Mouse (Mus musculus): Measurements from ENCODE around the gene Tex9.

Tex9 gene

GRCm38 (mm10) chr9:72492194-72492565, at the start of gene Tex9:
TSS of gene Tex9 (minus strand) at chr9:72492212.
- DNase-seq (ENCODE audit: low read depth) = no peak

DNA sequence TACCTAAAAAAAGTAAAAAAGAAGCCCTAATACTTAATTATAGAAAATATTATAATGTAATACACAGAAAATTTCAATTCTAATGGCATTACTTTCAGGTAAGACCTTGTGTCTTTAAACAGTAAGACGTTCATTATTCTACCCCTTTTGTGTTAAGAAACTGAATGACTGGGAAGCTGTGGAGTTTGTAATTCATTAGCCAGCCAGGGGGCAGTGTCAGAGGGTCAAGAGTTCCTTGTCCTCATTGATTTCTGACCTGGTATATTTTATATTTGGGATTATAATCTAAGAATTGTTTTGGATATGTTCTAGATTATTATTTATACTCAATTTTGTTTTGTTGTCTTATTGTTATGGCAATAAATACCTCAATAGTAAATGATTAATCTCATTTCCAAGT, 45.1 kb upstream of the Tex9 start:
- DNase-seq (ENCODE audit: low read depth) = no peak

- no peak for DNase-seq (ENCODE audit: low read depth)
These were observed 43.4 kb upstream of the Tex9 start for GRCm38 (mm10) chr9:72535394-72535793.

DNA sequence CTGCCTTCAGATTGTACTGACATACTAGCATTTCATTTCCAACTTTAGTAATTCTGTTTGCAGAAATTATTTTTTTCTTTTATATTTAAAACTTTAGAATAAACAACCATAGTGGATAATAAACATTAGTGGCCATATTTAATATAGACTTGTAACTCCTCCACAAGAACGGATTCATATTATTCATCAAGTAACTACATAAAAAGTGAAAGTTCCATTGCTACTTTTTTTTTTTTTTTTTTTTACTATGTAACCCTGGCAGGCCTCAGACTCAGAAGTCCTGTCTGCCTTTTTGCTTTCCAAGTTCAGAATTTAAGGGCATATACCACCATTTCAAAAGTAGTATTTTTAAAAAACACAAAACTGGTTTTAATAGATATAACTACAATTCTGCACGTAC, 43.0 kb upstream of the Tex9 start:
- no peak for DNase-seq (ENCODE audit: low read depth)

- DNase-seq (ENCODE audit: low read depth) = no peak
These were observed 41.0 kb upstream of the Tex9 start for GRCm38 (mm10) chr9:72533089-72533415.

DNA sequence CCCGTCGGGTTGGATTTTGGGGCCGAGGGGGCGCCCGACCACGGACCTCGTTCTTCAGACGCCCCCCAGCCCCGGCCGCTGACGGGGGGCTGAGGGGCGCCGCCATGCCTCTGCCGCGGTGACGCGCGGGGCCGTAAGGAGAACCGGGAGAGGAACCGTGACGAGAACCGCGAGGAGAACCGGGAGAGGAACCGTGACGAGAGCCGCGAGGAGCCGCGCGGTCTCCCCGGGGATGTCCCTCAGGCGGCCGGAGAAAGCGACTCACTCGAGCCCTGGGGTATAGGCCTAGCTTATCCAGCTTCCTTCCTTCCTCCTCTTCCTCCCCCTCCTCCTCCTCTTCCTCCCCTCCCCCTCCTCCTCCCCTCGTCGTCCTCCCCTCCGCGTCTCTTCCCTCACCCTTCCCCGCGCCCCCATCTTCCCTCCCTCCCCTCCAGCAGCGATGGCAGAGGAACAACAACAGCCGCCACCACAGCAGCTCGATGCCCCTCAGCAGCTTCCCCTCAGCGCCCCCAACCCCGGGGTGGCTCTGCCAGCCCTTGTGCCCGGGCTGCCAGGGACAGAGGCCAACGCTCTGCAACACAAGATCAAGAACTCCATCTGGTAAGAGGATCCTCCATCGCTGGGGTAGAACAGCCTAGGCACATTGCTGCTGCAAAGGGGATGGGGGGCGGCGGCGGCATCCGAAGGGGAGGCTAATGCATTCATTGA, 40.5 kb upstream of the Tex9 start:
- no peak for DNase-seq (ENCODE audit: low read depth)

DNA sequence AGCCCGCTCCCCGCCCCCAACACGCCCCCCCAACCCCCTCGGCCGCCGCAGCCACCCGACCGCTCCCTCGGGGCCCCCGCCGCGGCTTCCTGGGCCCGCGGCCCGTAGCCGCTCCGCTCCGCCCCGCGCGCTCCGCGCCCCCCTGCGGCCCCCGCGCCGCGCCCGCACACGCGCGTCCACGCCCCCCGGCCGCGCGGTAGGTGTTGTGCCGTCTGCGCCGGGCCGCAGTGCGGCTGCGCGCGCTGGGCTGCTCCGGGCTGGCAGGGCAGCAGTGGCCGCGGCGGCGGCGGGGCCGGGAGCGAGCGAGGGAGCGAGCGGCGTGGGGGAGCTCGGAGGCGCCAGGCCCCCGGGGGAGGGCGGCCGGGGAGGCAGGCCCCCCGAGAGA, 40.0 kb upstream of the Tex9 start, which contains the start of gene Rfx7:
Gene Rfx7, plus strand, starts transcription at position 245 of the 385 bp plus-strand sequence.
- DNase-seq (ENCODE audit: low read depth) = no peak

GRCm38 (mm10) chr9:72531291-72531995, 39.4 kb upstream of the Tex9 start:
- peak; percentile 82 for DNase-seq (ENCODE audit: low read depth)

- no peak for DNase-seq (ENCODE audit: low read depth)
These were observed 38.8 kb upstream of the Tex9 start for GRCm38 (mm10) chr9:72530824-72531223.

- DNase-seq (ENCODE audit: low read depth) = peak; percentile 69
These were observed 38.2 kb upstream of the Tex9 start for GRCm38 (mm10) chr9:72530237-72530636.

DNA sequence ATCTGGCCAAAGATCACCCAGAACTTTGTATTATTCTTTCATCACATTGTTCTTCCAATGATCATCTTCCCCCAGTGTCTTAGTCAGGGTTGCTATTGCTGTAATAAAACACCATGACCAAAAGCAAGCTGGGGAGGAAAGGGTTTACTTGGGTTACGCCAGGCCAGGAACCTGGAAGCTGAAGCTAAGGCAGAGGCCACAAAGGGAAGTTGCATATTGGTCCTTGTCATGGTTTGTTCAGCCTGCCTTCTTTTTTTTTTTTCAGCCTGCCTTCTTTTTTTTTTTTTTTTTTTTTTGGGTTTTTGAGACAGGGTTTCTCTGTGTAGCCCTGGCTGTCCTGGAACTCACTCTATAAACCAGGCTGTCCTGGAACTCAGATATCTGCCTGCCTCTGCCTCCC, 34.1 kb upstream of the Tex9 start:
- no peak for DNase-seq (ENCODE audit: low read depth)

DNA sequence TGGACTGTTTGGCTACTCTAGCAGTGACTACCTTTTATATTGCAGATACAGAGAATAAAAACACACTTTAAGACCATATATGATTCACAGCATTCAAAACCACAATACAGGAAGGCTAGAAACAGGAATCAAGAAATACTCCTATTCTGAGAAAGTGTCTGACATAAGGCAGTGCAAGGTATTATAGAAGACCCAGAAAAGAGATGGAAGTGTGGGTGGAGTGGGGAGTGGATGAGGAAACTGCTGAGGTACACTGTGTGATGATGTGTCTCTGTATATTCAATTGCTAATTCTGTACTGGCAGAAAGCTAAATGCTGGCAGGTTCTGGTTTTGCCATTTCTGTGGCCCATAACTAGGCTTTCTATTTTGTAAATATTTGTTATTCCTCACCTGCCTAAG, 28.8 kb upstream of the Tex9 start:
- no peak for DNase-seq (ENCODE audit: low read depth)

- DNase-seq (ENCODE audit: low read depth) = no peak
These were observed 27.2 kb upstream of the Tex9 start for GRCm38 (mm10) chr9:72519246-72519645.

- no peak for DNase-seq (ENCODE audit: low read depth)
These were observed 23.4 kb upstream of the Tex9 start for GRCm38 (mm10) chr9:72515366-72515765.

DNA sequence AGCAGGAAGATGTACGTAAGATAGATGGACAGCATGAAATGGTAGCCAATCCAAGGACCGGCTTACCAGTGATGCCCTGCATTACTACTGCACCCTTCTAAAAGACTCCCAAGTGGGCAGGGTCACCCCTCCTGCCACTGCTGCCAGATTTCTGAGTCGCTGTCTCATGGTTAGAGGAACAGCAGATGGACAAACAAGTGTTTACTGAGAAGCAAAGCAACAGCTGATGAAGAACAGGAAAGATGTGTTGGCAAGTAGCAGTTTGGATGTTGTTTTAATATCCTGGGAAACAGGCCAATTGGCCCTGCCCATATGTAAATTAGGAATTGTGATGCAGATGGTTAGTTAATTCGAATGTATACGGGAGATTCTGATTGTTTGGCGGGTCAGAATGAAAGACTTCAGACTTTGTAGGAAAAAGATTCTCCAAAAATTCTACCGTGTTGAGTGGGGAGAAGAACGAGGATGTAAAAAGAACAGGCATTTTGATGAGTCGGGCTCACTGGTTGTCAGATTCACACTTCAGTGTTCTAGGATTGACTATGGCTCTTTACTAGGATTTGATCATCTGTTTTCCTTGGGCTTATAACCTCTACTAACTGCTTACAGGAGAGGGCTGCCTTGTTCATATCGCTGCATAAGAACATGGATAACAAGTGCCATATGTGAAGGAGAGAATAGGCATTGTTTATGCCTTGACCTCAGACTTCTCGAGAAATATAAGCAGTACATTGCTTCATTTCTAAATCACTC, 20.4 kb upstream of the Tex9 start:
- DNase-seq (ENCODE audit: low read depth) = no peak

DNA sequence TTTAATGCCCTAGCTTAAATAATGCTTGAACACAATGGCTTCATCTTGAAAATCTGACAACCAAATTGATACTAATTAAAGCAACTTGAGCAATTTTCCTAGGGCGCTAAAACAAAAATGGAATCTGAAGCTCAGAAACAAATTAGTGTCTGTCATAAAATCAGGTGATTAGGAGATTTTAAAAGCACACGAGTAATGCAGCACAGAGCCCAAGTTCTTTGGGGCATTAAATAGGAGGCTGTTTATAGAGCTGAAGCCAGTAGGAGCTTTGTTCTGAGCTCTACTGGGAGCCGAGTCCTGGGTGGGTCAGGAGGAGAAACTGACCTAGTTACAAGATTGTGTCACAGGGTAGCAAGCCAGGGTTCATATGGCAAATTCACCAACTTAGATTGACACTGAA, 5.2 kb upstream of the Tex9 start:
- DNase-seq (ENCODE audit: low read depth) = no peak

GRCm38 (mm10) chr9:72496691-72497090, 4.7 kb upstream of the Tex9 start:
- DNase-seq (ENCODE audit: low read depth) = no peak

DNA sequence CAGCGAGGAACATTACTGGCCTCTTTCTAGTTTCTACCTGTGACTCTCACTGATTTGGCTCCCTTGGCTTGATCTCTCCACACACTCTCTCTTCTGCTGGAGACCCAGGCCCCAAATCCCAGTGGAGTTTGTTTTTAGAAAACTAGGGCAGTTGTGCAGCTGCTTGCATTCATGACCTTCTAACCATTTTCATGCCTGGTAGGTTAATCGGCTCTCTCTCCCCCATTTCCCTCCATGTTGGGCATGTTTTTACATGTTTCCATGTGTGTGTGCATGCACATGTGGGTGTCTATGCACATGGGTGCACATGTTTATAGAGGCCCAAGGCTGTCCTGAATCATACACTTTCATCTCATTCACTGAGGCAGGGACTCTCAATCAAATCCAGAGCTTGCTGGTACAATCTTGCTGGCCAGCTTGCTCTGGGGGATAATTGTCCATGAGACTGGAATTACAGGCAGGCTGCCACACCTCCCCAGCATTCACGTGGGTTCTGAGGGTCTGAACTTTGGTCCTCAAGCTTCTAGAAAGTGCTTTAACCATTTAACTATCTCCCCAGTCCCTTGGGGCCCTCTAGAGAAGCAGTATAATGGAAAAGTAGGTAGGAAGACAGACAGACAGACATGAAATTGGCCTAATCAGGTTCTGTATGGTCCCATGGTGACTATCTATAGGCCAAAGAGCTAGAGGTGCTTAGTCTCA, 2.1 kb upstream of the Tex9 start:
- DNase-seq (ENCODE audit: low read depth) = no peak

DNA sequence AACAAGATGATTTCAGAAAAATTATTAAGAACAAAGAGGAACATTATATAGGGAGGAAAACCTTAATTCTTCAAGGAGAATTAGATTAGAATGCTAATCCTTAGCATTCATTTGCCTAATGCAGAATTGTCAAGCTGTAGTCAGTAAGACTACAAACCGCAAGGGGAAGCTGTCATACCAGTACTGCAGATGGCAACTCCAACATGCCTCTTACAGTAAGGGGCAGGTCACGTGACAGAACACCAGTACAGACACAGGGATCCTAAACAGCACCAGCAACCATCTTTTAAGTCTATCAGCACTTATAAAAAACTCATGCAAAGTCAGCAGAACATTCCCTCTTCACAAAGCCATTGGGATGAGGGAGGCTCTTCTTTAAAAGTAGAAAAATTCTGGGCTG, 1.5 kb upstream of the Tex9 start:
- no peak for DNase-seq (ENCODE audit: low read depth)

DNA sequence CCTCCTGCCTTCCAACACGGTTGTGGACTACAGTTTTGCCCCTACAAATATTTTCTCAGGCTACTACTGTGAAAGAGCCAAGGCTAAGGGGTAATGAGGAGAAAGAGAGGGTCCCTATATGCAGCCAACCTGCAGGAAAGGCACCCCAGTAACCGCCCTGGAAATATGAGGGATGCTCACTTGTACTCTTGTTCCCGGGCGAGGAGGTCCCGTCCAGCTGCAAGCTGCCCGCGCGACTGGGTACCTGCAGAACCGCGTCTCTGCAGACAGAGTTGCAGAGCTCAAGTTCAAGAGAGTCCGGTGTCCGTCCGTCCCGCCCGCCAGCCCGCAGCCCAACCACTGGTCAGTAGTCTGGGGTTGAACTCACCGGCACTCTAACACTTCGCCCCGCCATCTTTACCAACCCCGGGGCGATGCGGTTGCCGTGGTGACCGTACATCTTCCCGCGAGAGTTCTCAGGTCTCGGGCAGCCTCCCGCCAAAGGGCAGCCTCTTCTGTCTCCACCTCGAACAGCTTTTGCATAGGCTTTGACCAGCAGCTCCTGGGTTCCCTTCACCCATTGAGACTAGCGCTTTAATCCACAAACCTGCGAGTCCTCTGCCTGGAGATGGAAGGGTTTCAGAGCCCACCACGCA, 336 bp downstream of the Tex9 start:
- DNase-seq (ENCODE audit: low read depth) = peak; percentile 82

GRCm38 (mm10) chr9:72489131-72489530, 2.9 kb downstream of the Tex9 start:
- no peak for DNase-seq (ENCODE audit: low read depth)

DNA sequence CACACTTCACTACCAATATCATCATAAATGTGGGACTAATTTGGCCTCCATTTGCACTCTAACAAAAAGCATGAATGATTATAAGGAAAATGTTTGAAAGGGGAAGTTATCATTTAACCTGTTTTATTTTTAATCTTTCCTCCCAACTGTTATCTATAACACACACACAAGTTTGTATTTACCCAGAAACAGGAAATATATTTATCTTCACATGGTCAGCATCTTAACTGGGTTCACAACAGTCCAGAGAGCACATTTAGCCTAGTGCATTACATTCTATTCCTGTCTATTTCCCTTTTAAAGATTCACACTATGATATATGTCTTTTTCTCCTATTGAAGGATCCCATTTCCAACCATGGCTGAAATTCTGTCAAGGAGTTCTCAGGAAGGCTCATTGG, 3.5 kb downstream of the Tex9 start:
- DNase-seq (ENCODE audit: low read depth) = no peak
